ENCODE assay signal across 7 mouse cellular contexts in genomic region chr3:107466577-107466976, GRCm38 (mm10). TPM values are rescaled to one million over a fixed set of nuclear protein-coding genes. Genes with fewer than 3 reads are reported as not detected.
A peak's percentile ranks its signal among the peaks of the same experiment; 100 is the strongest.
DNase-seq lines count a peak whose midpoint lies in the region; ATAC-seq lines count a peak whose summit lies in the region.

No protein-coding gene starts in this region.

- peak; percentile 60 for DNase-seq in Muller cell, postnatal 12 days (ENCODE audit: inconsistent ontology term)
- DNase-seq in cerebellum, postnatal 10 days, result peak; percentile 93 to 95
- DNase-seq in frontal cortex, postnatal 25 days (ENCODE audit: low spot score in 2 of 2), result peak; percentile 79 to 81
- DNase-seq in kidney, postnatal 14 days, result peak; percentile 77
- peak; percentile 62 to 78 for DNase-seq in lung, postnatal 4 days
- peak; percentile 77 for DNase-seq in right cerebral cortex, postnatal 25 days

- ATAC-seq in CD4-positive, CD25-positive, alpha-beta regulatory T cell, adult 4 months, result peak; percentile 82

RNA-seq across cellular contexts. Expression of gene Kcnc4, which starts 7.2 kb away (rescaled TPM):
- polyA plus RNA-seq in CD4-positive, CD25-positive, alpha-beta regulatory T cell, adult 4 months (2017; shearing (Covaris generic)), result not detected

RNA-seq across cellular contexts. Expression of gene Slc6a17, which starts 51.2 kb away (rescaled TPM):
- not detected for polyA plus RNA-seq in CD4-positive, CD25-positive, alpha-beta regulatory T cell, adult 4 months (2017; shearing (Covaris generic))

Comparison
In these comparisons a context has a peak if more than half of its experiments do, and no peak if none do; other contexts are left out.
1. Peak in every context shown above with its lines: DNase-seq and ATAC-seq.